8 mouse cellular contexts compared by ENCODE assay signal in genomic region chr2:35581501-35582340, GRCm38 (mm10). TPM values are rescaled to one million over a fixed set of nuclear protein-coding genes. Genes with fewer than 3 reads are reported as not detected.
DNase-seq lines count a peak whose midpoint lies in the region; ATAC-seq and TF ChIP-seq lines count a peak whose summit lies in the region.

No protein-coding gene starts in this region.

- H3K27ac ChIP-seq in heart, embryonic 10.5 days, result peak overlapping the region; percentile 98
- peak overlapping the region; percentile 51; the same call in 1 of the 2 replicates for H3K27ac ChIP-seq in kidney, embryonic 14.5 days (ENCODE audit: low read depth, low read length)
- H3K27ac ChIP-seq in small intestine, adult 2 months (ENCODE audit: insufficient read depth, low read depth, low read length), result peak overlapping the region; percentile 17; the same call in 1 of the 2 replicates

- H3K9me3 ChIP-seq in heart, embryonic 10.5 days, result no peaks in the 10 kb centered on the region
- no peaks in the 10 kb centered on the region for H3K9me3 ChIP-seq in kidney, embryonic 14.5 days (ENCODE audit: control insufficient read depth, low read length)

- peaks cover 73% of the 10 kb centered on the region for H3K4me1 ChIP-seq in heart, embryonic 10.5 days
- H3K4me1 ChIP-seq in kidney, embryonic 14.5 days (ENCODE audit: control insufficient read depth, insufficient read depth, low read length), result 0 out of 2 replicates have a peak, but pooled peaks cover 14% of the 10 kb centered on the region
- no peaks in the 10 kb centered on the region for H3K4me1 ChIP-seq in small intestine, adult 2 months (ENCODE audit: control insufficient read depth, insufficient read depth, insufficient read length, low read length)

- H3K27me3 ChIP-seq in heart, embryonic 10.5 days (ENCODE audit: insufficient read depth, poor library complexity, severe bottlenecking), result peaks cover 71% of the 10 kb centered on the region
- H3K27me3 ChIP-seq in kidney, embryonic 14.5 days (ENCODE audit: control insufficient read depth, insufficient read depth, low read length), result peaks cover 12% of the 10 kb centered on the region; the same call in 1 of the 2 replicates
- H3K27me3 ChIP-seq in small intestine, adult 2 months (ENCODE audit: control insufficient read depth, insufficient read depth, low read length), result peaks cover 15% of the 10 kb centered on the region

- WGBS in heart, embryonic 10.5 days, result under 1% methylated on average over 76 of the region's 76 CpGs
- under 1% methylated on average over 73 of the region's 76 CpGs for WGBS in kidney, embryonic 14.5 days
- WGBS in small intestine, adult 2 months, result 3% methylated on average over 75 of the region's 76 CpGs

- peak overlapping the region; percentile 98 for H3K4me2 ChIP-seq in kidney, embryonic 14.5 days (replicated peaks; ENCODE audit: low read depth, low read length)

- H3K36me3 ChIP-seq in heart, embryonic 10.5 days, result 0 out of 2 replicates have a peak, but pooled peaks cover 9% of the 10 kb centered on the region
- H3K36me3 ChIP-seq in kidney, embryonic 14.5 days (ENCODE audit: control insufficient read depth, insufficient read depth, low read length), result no peaks in the 10 kb centered on the region
- no peaks in the 10 kb centered on the region for H3K36me3 ChIP-seq in small intestine, adult 2 months (ENCODE audit: control insufficient read depth, insufficient read depth, low read length)

- peak; percentile 47 for DNase-seq in right cerebral cortex, postnatal 4 days
- DNase-seq in right cerebral cortex, adult 2 months (ENCODE audit: low spot score in 2 of 2), result no peak
- DNase-seq in embryo, embryonic 10 days (ENCODE audit: low spot score), result peak; percentile 82
- peak; percentile 92 for DNase-seq in heart, embryonic 10.5 days (ENCODE audit: low spot score)
- peak; percentile 88 for DNase-seq in lung, postnatal 10 days
- DNase-seq in spleen, postnatal 14 days (ENCODE audit: low spot score in 2 of 2), result no peak

- ATAC-seq in kidney, embryonic 14.5 days (ENCODE audit: low FRiP score, low TSS enrichment), result peak; percentile 73

- peak overlapping the region; percentile 87 for H3K9ac ChIP-seq in kidney, embryonic 14.5 days (ENCODE audit: low read depth, low read length)

- no peak for TF ChIP-seq CTCF in small intestine, adult 2 months (IDR thresholded peaks at IDR 0.05; ENCODE audit: extremely low read depth, insufficient read length, insufficient replicate concordance, low read depth, low read length)

- TF ChIP-seq POLR2A in small intestine, adult 2 months (IDR thresholded peaks at IDR 0.05; ENCODE audit: low read depth, low read length), result no peak

- peak overlapping the region; percentile 76 for H3K4me3 ChIP-seq in heart, embryonic 10.5 days
- peak overlapping the region; percentile 56 for H3K4me3 ChIP-seq in kidney, embryonic 14.5 days (ENCODE audit: low read length)
- peak overlapping the region; percentile 56 for H3K4me3 ChIP-seq in small intestine, adult 2 months (ENCODE audit: low read depth, low read length)

RNA-seq across cellular contexts. Expression of gene Dab2ip, which starts 23.7 kb away (rescaled TPM):
- polyA plus RNA-seq in heart, embryonic 10.5 days (2016; fragmentation: Nextera tagmentation; extraction: Ambion mirVana), result 47.6 and 49.0 TPM in 2 replicates
- polyA plus RNA-seq in kidney, embryonic 14.5 days (2014; fragmentation: Nextera tagmentation; extraction: Ambion mirVana), result 36.0 and 42.4 TPM in 2 replicates
- polyA plus RNA-seq in small intestine, adult 2 months (2012; rRNA removed), result 66.2 and 140 TPM in 2 replicates

Comparison
In these comparisons a context has a peak if more than half of its experiments do, and no peak if none do; other contexts are left out.
1. DNase-seq: peak in right cerebral cortex, postnatal 4 days (single experiment), embryo, embryonic 10 days (single experiment), heart, embryonic 10.5 days (single experiment) and lung, postnatal 10 days (single experiment); none in right cerebral cortex, adult 2 months (0 of 2) and spleen, postnatal 14 days (0 of 2).
2. H3K27ac ChIP-seq: peak in every context shown above with its lines; median percentile 98 in heart, embryonic 10.5 days; 51 in kidney, embryonic 14.5 days; 17 in small intestine, adult 2 months.
3. Peak in every context shown above with its lines, with median percentiles within 50 percentile points of each other: H3K4me3 ChIP-seq.